Mouse (Mus musculus) forebrain, embryonic 14.5 days (tissue): ENCODE data around the gene Tmem127. TPM values are rescaled to one million over a fixed set of nuclear protein-coding genes. Genes with fewer than 3 reads are reported as not detected.

Experiments
- ATAC-seq: fragments of 200-750 bp; cut with Nextera tagmentation; 2 replicates; pipeline ENCODE4 v1.8.0; 2017; ENCODE audit warnings: mild to moderate bottlenecking, moderate library complexity
- DNase-seq: peaks from one replicate; pipeline ENCODE4 v3.0.0-alpha.2; 2015; ENCODE audit warnings: low spot score
- H3K27ac ChIP-seq: fragments of 300-500 bp; sonication (generic); 2 replicates; pipeline ENCODE4 v1.5.1; 2014; ENCODE audit warnings: low read depth, mild to moderate bottlenecking, control low read depth, low read length, moderate library complexity
- H3K27me3 ChIP-seq: fragments of 300-500 bp; sonication (generic); replicated peaks from 2 replicates; pipeline ENCODE4 v1.6.1; 2014; ENCODE audit warnings: low read length, control low read depth, mixed read lengths; ENCODE audit not compliant: control insufficient read depth, insufficient read depth
- H3K36me3 ChIP-seq: fragments of 300-500 bp; sonication (generic); 2 replicates; pipeline ENCODE4 v1.6.1; 2014; ENCODE audit warnings: low read length, control low read depth; ENCODE audit not compliant: control insufficient read depth, insufficient read depth
- H3K4me1 ChIP-seq: fragments of 300-500 bp; sonication (generic); 2 replicates; pipeline ENCODE4 v1.6.1; 2014; ENCODE audit warnings: antibody characterized with exemption, low read length, control low read depth; ENCODE audit not compliant: control insufficient read depth, insufficient read depth
- H3K4me2 ChIP-seq: fragments of 300-500 bp; sonication (generic); 2 replicates; pipeline ENCODE4 v1.6.1; 2014; ENCODE audit warnings: mild to moderate bottlenecking, control low read depth, low read length
- H3K4me3 ChIP-seq: fragments of 300-500 bp; sonication (generic); 2 replicates; pipeline ENCODE4 v1.5.1; 2014; ENCODE audit warnings: low read depth, low read length, control low read depth
- H3K9ac ChIP-seq: fragments of 300-500 bp; sonication (generic); 2 replicates; pipeline ENCODE4 v1.6.1; 2014; ENCODE audit warnings: mild to moderate bottlenecking, low read length, control low read depth, moderate library complexity
- H3K9me3 ChIP-seq: fragments of 300-500 bp; sonication (generic); replicated peaks from 2 replicates; pipeline ENCODE4 v1.6.1; 2016; ENCODE audit warnings: low read length, control low read depth, mixed read lengths; ENCODE audit not compliant: control insufficient read depth
- WGBS: fragments of 180-500 bp; shearing (Covaris S2); extraction: QIAGEN DNeasy Blood & Tissue Kit; methylation state at CpG from one replicate; pipeline ENCODE4 v1.1.7; 2014; 5-methylcytosine and 5-hydroxymethylcytosine counted together
- polyA plus RNA-seq: library from polyadenylated mRNA; unstranded; fragments of >200 nt; fragmentation: Nextera tagmentation; extraction: Ambion mirVana; gene quantifications from 2 replicates; pipeline ENCODE4 v1.2.1, GENCODE M21; 2014

Gene Tmem127
- polyA plus RNA-seq, 1 experiment from 2014 or later = 24.4 TPM

DNA sequence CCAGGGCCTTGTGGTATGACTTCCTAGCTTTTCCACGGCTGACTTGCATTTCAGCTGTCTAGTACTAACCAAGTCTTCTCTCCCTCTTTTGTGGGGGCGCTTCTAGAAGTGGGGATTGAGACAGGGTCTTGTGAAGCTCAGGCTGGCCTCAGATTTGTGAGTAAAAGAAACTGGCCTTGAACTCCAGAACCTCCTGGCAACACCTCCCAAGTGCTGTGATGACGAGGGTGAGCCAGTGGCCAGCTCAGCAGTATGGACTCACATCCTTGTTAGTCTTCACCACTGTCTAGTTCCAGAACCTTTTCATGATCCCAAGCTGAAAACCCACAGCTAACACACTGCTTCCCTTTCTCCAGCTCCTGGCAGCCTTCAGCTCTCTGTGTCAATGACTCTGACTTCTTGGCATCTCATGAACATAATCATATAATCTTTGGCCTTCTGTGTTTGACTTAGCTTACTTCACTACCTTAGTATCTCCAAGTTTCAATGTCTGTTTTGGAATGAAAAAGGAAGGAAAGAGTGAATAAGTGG, 7.0 kb downstream of the Tmem127 start:
- 91% methylated on average over 3 of the region's 3 CpGs for WGBS
- DNase-seq = no peak

DNA sequence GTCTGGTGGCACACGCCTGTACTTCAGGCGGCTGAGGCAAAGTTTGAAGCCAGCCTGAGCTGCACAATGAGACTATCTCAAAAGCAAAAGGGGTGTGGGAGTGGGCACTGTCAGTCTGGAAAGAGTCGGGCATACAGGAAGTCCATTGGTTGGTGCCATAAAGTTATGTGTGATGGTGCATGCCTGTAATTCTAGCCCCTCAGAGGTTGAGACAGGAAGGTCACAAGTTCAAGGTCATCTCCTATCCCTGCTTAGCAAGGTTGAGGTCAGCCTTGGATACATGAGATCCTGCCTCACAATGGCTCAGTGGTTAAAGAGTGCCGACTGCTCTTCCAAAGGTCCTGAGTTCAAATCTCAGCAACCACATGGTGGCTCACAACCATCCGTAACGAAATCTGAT, 7.6 kb downstream of the Tmem127 start:
- ATAC-seq = no peak
- 85% methylated on average over 6 of the region's 6 CpGs for WGBS
- H3K9me3 ChIP-seq = no peaks in the 10 kb centered on the region
- H3K4me3 ChIP-seq = no peak overlapping the region
- no peak overlapping the region for H3K4me2 ChIP-seq
- no peak overlapping the region for H3K9ac ChIP-seq
- H3K27me3 ChIP-seq = no peaks in the 10 kb centered on the region
- H3K4me1 ChIP-seq = no peaks in the 10 kb centered on the region
- no peak overlapping the region for H3K27ac ChIP-seq
- peaks cover 53% of the 10 kb centered on the region for H3K36me3 ChIP-seq
- DNase-seq = no peak

More for the DNA sequence above, 7.0 kb downstream of the Tmem127 start:
- no peak overlapping the region for H3K4me3 ChIP-seq
- no peak overlapping the region for H3K9ac ChIP-seq
- H3K36me3 ChIP-seq = peaks cover 47% of the 10 kb centered on the region
- H3K9me3 ChIP-seq = no peaks in the 10 kb centered on the region
- H3K4me1 ChIP-seq = no peaks in the 10 kb centered on the region; the same call in 1 of the 2 replicates
- no peak overlapping the region for H3K27ac ChIP-seq
- H3K4me2 ChIP-seq = no peak overlapping the region
- no peaks in the 10 kb centered on the region for H3K27me3 ChIP-seq
- no peak for ATAC-seq

DNA sequence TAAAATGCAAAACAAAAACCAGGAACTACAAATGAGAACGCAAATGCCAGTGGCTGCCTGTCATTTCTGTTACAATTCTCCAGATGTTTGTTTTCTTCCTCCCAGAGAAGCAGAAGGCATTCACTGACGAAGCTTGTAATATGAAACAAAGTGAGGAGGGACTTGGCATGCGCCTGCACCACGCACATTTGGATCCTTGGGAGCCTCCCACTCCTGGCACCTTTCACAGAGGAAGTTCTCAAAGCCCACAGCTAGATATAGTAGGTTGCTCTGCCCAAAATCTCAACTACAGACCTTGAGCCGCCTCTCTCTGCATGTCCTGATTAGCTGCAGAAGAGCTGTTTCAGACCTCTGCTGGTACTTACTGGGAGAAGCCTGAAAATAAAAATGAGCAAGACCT, 11.6 kb downstream of the Tmem127 start:
- Histone ChIP-seq H3K9ac (no peak overlapping the region), H3K27ac (no peak overlapping the region), H3K4me1 (no peaks in the 10 kb centered on the region), H3K27me3 (no peaks in the 10 kb centered on the region), H3K4me2 (no peak overlapping the region), H3K9me3 (no peaks in the 10 kb centered on the region), H3K36me3 (peaks cover 48% of the 10 kb centered on the region), H3K4me3 (no peak overlapping the region)
- ATAC-seq (no peak), DNase-seq (no peak)
- WGBS = 89% methylated on average over 5 of the region's 5 CpGs

DNA sequence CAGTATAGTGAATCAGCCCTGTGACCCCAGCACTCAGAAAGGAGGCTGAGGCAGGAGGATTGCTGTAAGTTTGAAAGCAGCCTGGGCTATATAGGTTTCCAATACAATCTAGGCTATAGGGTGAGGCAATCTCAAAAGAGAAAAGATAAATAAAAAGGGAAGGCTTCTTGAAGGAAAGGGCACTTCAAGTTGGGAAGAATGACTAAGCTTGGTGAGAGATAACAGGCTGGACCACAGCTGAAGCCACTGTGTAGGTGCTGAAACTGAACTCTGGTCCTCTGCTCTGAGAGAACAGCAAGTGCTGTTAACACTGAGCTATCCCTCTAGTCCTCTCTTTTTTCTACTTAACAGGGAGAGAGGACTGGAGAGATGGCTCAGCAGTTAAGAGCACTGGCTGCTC, 14.8 kb downstream of the Tmem127 start:
- ATAC-seq = no peak
- H3K9me3 ChIP-seq = no peaks in the 10 kb centered on the region

DNA sequence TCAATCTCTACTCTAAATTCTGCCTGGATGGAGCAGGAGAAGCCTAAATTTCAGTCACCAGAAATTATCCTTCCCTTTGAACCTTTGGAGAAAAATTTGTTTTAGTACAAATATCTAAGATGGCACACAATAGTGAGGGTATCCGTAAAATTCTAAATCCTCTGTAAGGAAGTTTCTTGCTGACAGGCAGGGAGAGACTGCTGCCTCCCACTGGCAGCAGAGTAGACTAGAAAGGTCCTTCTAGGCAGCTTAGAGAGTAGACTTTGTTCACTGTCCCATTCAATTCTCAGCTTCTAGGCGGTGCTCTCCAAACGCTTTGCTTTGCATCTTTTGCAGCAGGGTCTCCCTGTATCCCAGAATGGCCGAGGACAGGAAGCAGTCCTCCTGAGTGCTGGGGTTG, 20.1 kb downstream of the Tmem127 start:
- Histone ChIP-seq H3K27me3 (no peaks in the 10 kb centered on the region), H3K27ac (no peak overlapping the region), H3K9ac (no peak overlapping the region), H3K4me3 (no peak overlapping the region), H3K9me3 (no peaks in the 10 kb centered on the region), H3K36me3 (no peaks in the 10 kb centered on the region), H3K4me1 (peaks cover 3% of the 10 kb centered on the region; the same call in 1 of the 2 replicates), H3K4me2 (no peak overlapping the region)
- WGBS = 26% methylated on average over 4 of the region's 4 CpGs
- ATAC-seq = no peak
- no peak for DNase-seq

More for the DNA sequence above, 14.8 kb downstream of the Tmem127 start:
- H3K4me2 ChIP-seq = no peak overlapping the region
- H3K27ac ChIP-seq = no peak overlapping the region
- H3K36me3 ChIP-seq = peaks cover 29% of the 10 kb centered on the region
- no peaks in the 10 kb centered on the region for H3K27me3 ChIP-seq
- H3K4me3 ChIP-seq = no peak overlapping the region
- no peak for DNase-seq
- no peaks in the 10 kb centered on the region for H3K4me1 ChIP-seq
- H3K9ac ChIP-seq = no peak overlapping the region

DNA sequence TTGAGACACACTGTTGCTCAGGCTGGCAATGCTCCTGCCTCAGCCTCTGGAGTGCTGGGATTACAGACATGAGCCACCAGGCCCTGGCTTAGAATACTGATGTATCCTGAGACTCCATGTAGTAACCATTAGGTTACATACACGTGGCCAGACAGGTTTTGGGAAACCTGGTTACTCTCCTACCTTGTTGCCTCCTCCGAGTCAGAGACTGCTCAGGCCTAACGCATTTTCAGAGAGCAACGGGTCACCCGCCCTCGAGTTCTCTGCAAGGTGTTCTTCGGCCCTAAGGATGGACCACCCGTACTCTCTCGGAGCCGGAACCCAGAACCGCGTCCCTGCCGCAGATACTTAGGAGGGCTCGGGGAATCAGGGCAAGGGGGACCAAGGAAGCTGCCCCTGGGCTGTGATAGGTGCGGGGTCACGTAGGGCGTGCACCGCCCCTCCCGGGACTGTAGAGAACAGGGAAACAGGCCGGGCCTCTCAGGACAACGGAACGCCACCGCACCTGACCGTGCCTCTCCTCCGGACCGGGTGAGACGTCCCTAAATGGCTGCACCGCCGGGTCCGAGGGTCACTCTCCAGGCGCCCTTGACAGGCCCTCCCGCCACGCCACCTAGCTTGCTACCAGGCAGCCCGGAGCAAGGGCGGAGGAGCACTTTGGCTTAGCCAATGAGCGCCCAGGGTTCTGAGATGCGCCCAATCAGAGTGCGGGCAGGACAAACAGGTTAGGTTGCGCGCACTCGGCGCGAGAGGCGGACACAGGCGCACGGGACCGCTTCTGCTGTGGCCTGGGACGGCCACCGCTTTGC, 22.0 kb downstream of the Tmem127 start, which contains the start of gene Stard7:
Stard7 (plus strand) TSS at position 728 of the 809 bp plus-strand sequence.
- no peaks in the 10 kb centered on the region for H3K36me3 ChIP-seq
- peak within 1 kb of the TSS; percentile 98 for H3K4me3 ChIP-seq
- DNase-seq (peak; percentile 98), ATAC-seq (peak; percentile 99)
- peaks cover 6% of the 10 kb centered on the region; the same call in 1 of the 2 replicates for H3K4me1 ChIP-seq
- WGBS = under 1% methylated on average over 40 of the region's 49 CpGs
- H3K9ac ChIP-seq = peak within 1 kb of the TSS; percentile 88
- peak within 1 kb of the TSS; percentile 74 for H3K4me2 ChIP-seq
- no peaks in the 10 kb centered on the region for H3K27me3 ChIP-seq
- peak within 1 kb of the TSS; percentile 88 for H3K27ac ChIP-seq
- no peaks in the 10 kb centered on the region for H3K9me3 ChIP-seq

DNA sequence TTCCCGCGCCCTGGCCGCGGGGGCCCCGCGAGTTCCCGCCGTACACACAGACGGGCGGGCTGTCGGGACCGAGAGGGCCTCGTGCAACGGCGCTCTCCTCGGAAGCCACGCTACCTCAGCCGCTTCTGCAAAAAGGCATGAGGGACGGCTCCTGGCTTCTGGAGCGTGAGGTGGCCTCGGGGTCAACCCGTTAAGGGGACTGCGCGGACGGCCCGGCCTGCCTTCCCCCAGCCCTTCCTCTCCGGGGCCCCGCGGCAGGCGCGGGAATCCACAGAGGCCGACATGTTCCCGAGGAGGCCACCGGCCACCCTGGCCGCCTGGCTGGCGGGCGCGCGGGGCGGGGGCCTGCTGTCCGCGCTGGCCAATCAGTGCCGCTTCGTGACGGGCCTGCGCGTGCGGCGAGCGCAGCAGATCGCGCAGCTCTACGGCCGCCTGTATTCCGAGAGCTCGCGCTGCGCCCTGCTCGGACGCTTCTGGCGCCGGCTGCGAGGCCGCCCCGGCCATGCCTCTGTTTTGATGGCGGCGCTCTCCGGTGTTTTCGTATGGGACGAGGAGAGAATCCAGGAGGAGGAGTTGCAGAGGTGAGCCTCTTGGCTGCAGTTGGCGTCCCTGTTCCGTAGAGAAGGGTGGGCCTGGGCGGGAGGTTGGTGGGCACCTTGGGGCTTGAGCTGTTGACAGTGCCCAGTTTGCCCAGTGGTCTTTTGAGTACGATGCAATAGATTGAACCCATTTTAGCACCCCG, 22.8 kb downstream of the Tmem127 start:
- H3K4me2 ChIP-seq = peak overlapping the region; percentile 74
- under 1% methylated on average over 73 of the region's 75 CpGs for WGBS

DNA sequence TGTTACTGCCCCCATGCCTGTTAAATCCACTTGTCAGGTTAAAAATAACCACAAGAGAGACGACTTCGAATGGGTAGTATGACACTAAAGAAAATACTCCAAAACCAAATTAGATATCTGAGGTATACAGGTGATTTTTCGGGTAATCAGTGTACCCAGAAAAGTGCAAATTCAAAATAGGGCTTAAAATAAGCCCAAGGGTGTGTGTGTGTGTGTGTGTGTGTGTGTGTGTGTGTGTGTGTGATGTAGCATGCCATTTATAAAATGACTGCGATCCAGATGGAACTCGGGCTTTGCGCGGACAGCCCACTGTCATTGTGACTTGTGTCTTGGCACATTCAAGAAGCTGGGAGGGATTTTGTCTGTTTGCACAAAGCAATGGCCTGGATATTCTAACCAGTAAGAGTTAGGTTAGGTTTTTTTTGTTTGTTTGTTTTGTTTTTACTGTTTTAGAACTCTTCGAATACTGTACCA, 23.4 kb downstream of the Tmem127 start:
- DNase-seq (peak; percentile 49), ATAC-seq (no peak)
- Histone ChIP-seq H3K27ac (peak overlapping the region; percentile 88; the same call in 1 of the 2 replicates), H3K36me3 (no peaks in the 10 kb centered on the region), H3K27me3 (no peaks in the 10 kb centered on the region), H3K9ac (peak overlapping the region; percentile 88), H3K4me3 (peak overlapping the region; percentile 98), H3K9me3 (no peaks in the 10 kb centered on the region), H3K4me1 (peaks cover 6% of the 10 kb centered on the region; the same call in 1 of the 2 replicates), H3K4me2 (peak overlapping the region; percentile 74)
- 10% methylated on average over 8 of the region's 8 CpGs for WGBS

More for the DNA sequence above, 22.8 kb downstream of the Tmem127 start:
- no peaks in the 10 kb centered on the region for H3K9me3 ChIP-seq
- no peaks in the 10 kb centered on the region for H3K27me3 ChIP-seq
- peak overlapping the region; percentile 88 for H3K9ac ChIP-seq
- peaks cover 6% of the 10 kb centered on the region; the same call in 1 of the 2 replicates for H3K4me1 ChIP-seq
- H3K36me3 ChIP-seq = no peaks in the 10 kb centered on the region
- ATAC-seq (peak; percentile 96), DNase-seq (peak; percentile 87)
- peak overlapping the region; percentile 88 for H3K27ac ChIP-seq
- H3K4me3 ChIP-seq = peak overlapping the region; percentile 98
